Mouse (Mus musculus) midbrain, embryonic 14.5 days (tissue): ENCODE measurements around the gene Gm10354. TPM values are rescaled to one million over a fixed set of nuclear protein-coding genes. Genes with fewer than 3 reads are reported as not detected.
"Not testable (repeated sequence)": the region's sequence is repeated elsewhere in the genome, so short reads cannot be mapped to it uniquely, and the experiment has no call there.

ENCODE experiments used
- ATAC-seq: fragments of 200-750 bp; cut with Nextera tagmentation; 2 replicates; pipeline ENCODE4 v1.8.0; 2017; ENCODE audit warnings: moderate number of reproducible peaks, moderate library complexity; ENCODE audit not compliant: low FRiP score, low TSS enrichment
- DNase-seq: peaks from one replicate; pipeline ENCODE4 v3.0.0-alpha.2; 2015
- H3K27ac ChIP-seq: fragments of 300-500 bp; sonication (generic); replicated peaks from 2 replicates; pipeline ENCODE4 v1.5.1; 2014; ENCODE audit warnings: mild to moderate bottlenecking, low read depth, low read length, moderate library complexity
- H3K27me3 ChIP-seq: fragments of 300-500 bp; sonication (generic); 2 replicates; pipeline ENCODE4 v1.6.1; 2014; ENCODE audit warnings: low read length, control low read depth, mixed read lengths; ENCODE audit not compliant: control insufficient read depth, insufficient read depth
- H3K36me3 ChIP-seq: fragments of 300-500 bp; sonication (generic); 2 replicates; pipeline ENCODE4 v1.6.1; 2014; ENCODE audit warnings: low read length, control low read depth; ENCODE audit not compliant: control insufficient read depth, insufficient read depth
- H3K4me1 ChIP-seq: fragments of 300-500 bp; sonication (generic); 2 replicates; pipeline ENCODE4 v1.6.1; 2014; ENCODE audit warnings: mild to moderate bottlenecking, antibody characterized with exemption, low read length, control low read depth; ENCODE audit not compliant: control insufficient read depth, insufficient read depth
- H3K4me2 ChIP-seq: fragments of 300-500 bp; sonication (generic); 2 replicates; pipeline ENCODE4 v1.6.1; 2014; ENCODE audit warnings: mild to moderate bottlenecking, low read length, moderate library complexity
- H3K4me3 ChIP-seq: fragments of 300-500 bp; sonication (generic); replicated peaks from 2 replicates; pipeline ENCODE4 v1.5.1; 2014; ENCODE audit warnings: low read depth, low read length
- H3K9ac ChIP-seq: fragments of 300-500 bp; sonication (generic); replicated peaks from 2 replicates; pipeline ENCODE4 v1.6.1; 2014; ENCODE audit warnings: mild to moderate bottlenecking, low read length, moderate library complexity
- H3K9me3 ChIP-seq: fragments of 300-500 bp; sonication (generic); 2 replicates; pipeline ENCODE4 v1.6.1; 2016; ENCODE audit warnings: low read length, control low read depth, mixed read lengths; ENCODE audit not compliant: control insufficient read depth
- WGBS: fragments of 180-500 bp; shearing (Covaris S2); extraction: QIAGEN DNeasy Blood & Tissue Kit; methylation state at CpG from one replicate; pipeline ENCODE4 v1.1.7; 2014; 5-methylcytosine and 5-hydroxymethylcytosine counted together
- polyA plus RNA-seq: library from polyadenylated mRNA; unstranded; fragments of >200 nt; fragmentation: Nextera tagmentation; extraction: Ambion mirVana; gene quantifications from 2 replicates; pipeline ENCODE4 v1.2.1, GENCODE M21; 2014

Gm10354 gene
- polyA plus RNA-seq: not detected in 2 replicates

- peaks cover 21% of the 10 kb centered on the region for H3K9me3 ChIP-seq
- DNase-seq, H3K27ac ChIP-seq, H3K4me3 ChIP-seq, H3K27me3 ChIP-seq, ATAC-seq, H3K4me1 ChIP-seq, H3K4me2 ChIP-seq, H3K36me3 ChIP-seq, H3K9ac ChIP-seq: not testable (repeated sequence)
- WGBS: no CpG with 5 or more reads among the region's 1 CpGs
These were observed at the start of gene Gm10354 for GRCm38 (mm10) chr5:14978835-14979234. Gene Gm10354, minus strand, starts transcription at chr5:14978935.

- not testable (repeated sequence) for H3K4me3 ChIP-seq, ATAC-seq, DNase-seq, H3K4me1 ChIP-seq, H3K27ac ChIP-seq, H3K36me3 ChIP-seq, H3K9ac ChIP-seq, H3K4me2 ChIP-seq, H3K27me3 ChIP-seq
- peaks cover 25% of the 10 kb centered on the region for H3K9me3 ChIP-seq
- whole genome bisulfite sequencing: 40% methylated on average over 1 of the region's 1 CpGs
These were observed 45.6 kb upstream of the Gm10354 start for GRCm38 (mm10) chr5:15024316-15024715.

GRCm38 (mm10) chr5:15020067-15020466, 41.3 kb upstream of the Gm10354 start:
- not testable (repeated sequence) for ATAC-seq, H3K4me3 ChIP-seq, H3K36me3 ChIP-seq, DNase-seq, H3K4me2 ChIP-seq, H3K27me3 ChIP-seq, H3K27ac ChIP-seq, H3K4me1 ChIP-seq, H3K9ac ChIP-seq
- WGBS: 61% methylated on average over 2 of the region's 2 CpGs
- peaks cover 19% of the 10 kb centered on the region for H3K9me3 ChIP-seq

GRCm38 (mm10) chr5:15010639-15011582, 32.2 kb upstream of the Gm10354 start:
- not testable (repeated sequence) for H3K4me1 ChIP-seq, H3K36me3 ChIP-seq, DNase-seq, H3K4me3 ChIP-seq, H3K4me2 ChIP-seq, H3K9ac ChIP-seq, H3K27me3 ChIP-seq, H3K27ac ChIP-seq
- H3K9me3 ChIP-seq: peaks cover 14% of the 10 kb centered on the region
- ATAC-seq: peak; percentile 64
- WGBS: 85% methylated on average over 11 of the region's 11 CpGs

GRCm38 (mm10) chr5:15006907-15007306, 28.2 kb upstream of the Gm10354 start:
- 57% methylated on average over 3 of the region's 3 CpGs for WGBS
- H3K9me3 ChIP-seq: peaks cover 28% of the 10 kb centered on the region
- H3K27me3 ChIP-seq, H3K4me2 ChIP-seq, H3K27ac ChIP-seq, H3K36me3 ChIP-seq, H3K9ac ChIP-seq, H3K4me3 ChIP-seq, DNase-seq, H3K4me1 ChIP-seq, ATAC-seq: not testable (repeated sequence)

GRCm38 (mm10) chr5:15006288-15006687, 27.6 kb upstream of the Gm10354 start:
- 69% methylated on average over 3 of the region's 3 CpGs for WGBS
- not testable (repeated sequence) for H3K27ac ChIP-seq, ATAC-seq, H3K4me2 ChIP-seq, DNase-seq, H3K4me3 ChIP-seq, H3K4me1 ChIP-seq, H3K27me3 ChIP-seq, H3K9ac ChIP-seq, H3K36me3 ChIP-seq
- H3K9me3 ChIP-seq: peaks cover 26% of the 10 kb centered on the region

GRCm38 (mm10) chr5:15005584-15005983, 26.8 kb upstream of the Gm10354 start:
- H3K27ac ChIP-seq, H3K9ac ChIP-seq, H3K4me3 ChIP-seq, H3K27me3 ChIP-seq, H3K4me2 ChIP-seq, DNase-seq, H3K4me1 ChIP-seq, H3K36me3 ChIP-seq: not testable (repeated sequence)
- peaks cover 19% of the 10 kb centered on the region for H3K9me3 ChIP-seq
- WGBS: 64% methylated on average over 2 of the region's 4 CpGs
- ATAC-seq: peak; percentile 55

- not testable (repeated sequence) for H3K9ac ChIP-seq, H3K27ac ChIP-seq
- 81% methylated on average over 5 of the region's 5 CpGs for WGBS
These were observed 26.1 kb upstream of the Gm10354 start for GRCm38 (mm10) chr5:15004569-15005562.

More at GRCm38 (mm10) chr5:15004569-15005562, 26.1 kb upstream of the Gm10354 start:
- H3K36me3 ChIP-seq, H3K4me2 ChIP-seq, DNase-seq, H3K4me1 ChIP-seq, H3K4me3 ChIP-seq, H3K27me3 ChIP-seq: not testable (repeated sequence)
- ATAC-seq: peak; percentile 87
- H3K9me3 ChIP-seq: peaks cover 23% of the 10 kb centered on the region
